Mouse (Mus musculus) heart, postnatal 0 days (tissue): ENCODE results near the gene Olfr620. TPM values are rescaled to one million over a fixed set of nuclear protein-coding genes. Genes with fewer than 3 reads are reported as not detected.

Source experiments
- ATAC-seq: fragments of 200-750 bp; cut with Nextera tagmentation; 2 replicates; pipeline ENCODE4 v1.8.0; 2017; ENCODE audit warnings: low read depth, moderate number of reproducible peaks, moderate library complexity; ENCODE audit not compliant: insufficient read depth
- DNase-seq: peaks from one replicate; pipeline ENCODE4 v3.0.0-alpha.2; 2016; ENCODE audit warnings: low spot score
- H3K27ac ChIP-seq: fragments of 300-500 bp; sonication (generic); 2 replicates; pipeline ENCODE4 v1.5.1; 2014; ENCODE audit warnings: low read depth, mild to moderate bottlenecking
- H3K27me3 ChIP-seq: fragments of 300-500 bp; sonication (generic); 2 replicates; pipeline ENCODE4 v1.6.1; 2014; ENCODE audit warnings: low read length, mixed read lengths; ENCODE audit not compliant: control insufficient read depth, insufficient read depth
- H3K36me3 ChIP-seq: fragments of 300-500 bp; sonication (generic); replicated peaks from 2 replicates; pipeline ENCODE4 v1.6.1; 2014; ENCODE audit warnings: low read length, mixed read lengths; ENCODE audit not compliant: control insufficient read depth, insufficient read depth
- H3K4me1 ChIP-seq: fragments of 300-500 bp; sonication (generic); 2 replicates; pipeline ENCODE4 v1.6.1; 2014; ENCODE audit warnings: antibody characterized with exemption; ENCODE audit not compliant: control insufficient read depth, insufficient read depth
- H3K4me2 ChIP-seq: fragments of 300-500 bp; sonication (generic); 2 replicates; pipeline ENCODE4 v1.6.1; 2014; ENCODE audit warnings: low read depth, mild to moderate bottlenecking, low read length, moderate library complexity
- H3K4me3 ChIP-seq: fragments of 300-500 bp; sonication (generic); 2 replicates; pipeline ENCODE4 v1.5.1; 2014; ENCODE audit warnings: low read depth, low read length
- H3K9ac ChIP-seq: fragments of 300-500 bp; sonication (generic); replicated peaks from 2 replicates; pipeline ENCODE4 v1.6.1; 2014; ENCODE audit warnings: low read depth, low read length, mixed read lengths
- H3K9me3 ChIP-seq: fragments of 300-500 bp; sonication (generic); replicated peaks from 2 replicates; pipeline ENCODE4 v1.6.1; 2016; ENCODE audit warnings: low read length; ENCODE audit not compliant: control insufficient read depth
- CTCF ChIP-seq: IDR thresholded peaks from 2 replicates; pipeline ENCODE4 v1.5.1; 2016; ENCODE audit warnings: antibody characterized with exemption, control low read depth, low read depth
- EP300 ChIP-seq: IDR thresholded peaks from 2 replicates; pipeline ENCODE4 v1.6.1; 2016; ENCODE audit warnings: antibody characterized with exemption, low read depth
- WGBS: fragments of 180-500 bp; shearing (Covaris S2); extraction: QIAGEN DNeasy Blood & Tissue Kit; methylation state at CpG from one replicate; pipeline ENCODE4 v1.1.7; 2014; 5-methylcytosine and 5-hydroxymethylcytosine counted together
- polyA plus RNA-seq: library from polyadenylated mRNA; unstranded; fragments of >200 nt; fragmentation: Nextera tagmentation; extraction: Ambion mirVana; gene quantifications from 2 replicates; pipeline ENCODE4 v1.2.1, GENCODE M21; 2015
- total RNA-seq: library from RNA; depleted of rRNA; stranded (reverse); fragments of >200 nt; gene quantifications from 2 replicates; pipeline ENCODE4 v1.2.3, GENCODE M21; 2014; ENCODE audit warnings: low replicate concordance; rRNA removed

Gene Olfr620
- not detected in 2 replicates for total RNA-seq
- polyA plus RNA-seq = not detected in 2 replicates

GRCm38 (mm10) chr7:103612434-103612833, at the start of gene Olfr620:
Olfr620 (minus strand) TSS chr7:103612534.
- H3K9ac ChIP-seq = no peak within 1 kb of the TSS
- H3K9me3 ChIP-seq = no peaks in the 10 kb centered on the region
- no peak for DNase-seq
- WGBS = 60% methylated on average over 2 of the region's 2 CpGs
- no peak within 1 kb of the TSS for H3K4me3 ChIP-seq
- no peaks in the 10 kb centered on the region for H3K4me1 ChIP-seq
- no peak for TF ChIP-seq CTCF
- TF ChIP-seq EP300 = no peak
- no peak for ATAC-seq
- H3K27ac ChIP-seq = no peak within 1 kb of the TSS
- H3K36me3 ChIP-seq = no peaks in the 10 kb centered on the region
- no peaks in the 10 kb centered on the region for H3K27me3 ChIP-seq
- H3K4me2 ChIP-seq = no peak within 1 kb of the TSS

- Histone ChIP-seq H3K27me3 (no peaks in the 10 kb centered on the region), H3K4me1 (no peaks in the 10 kb centered on the region), H3K9ac (no peak overlapping the region), H3K4me2 (no peak overlapping the region), H3K9me3 (no peaks in the 10 kb centered on the region), H3K27ac (no peak overlapping the region), H3K4me3 (no peak overlapping the region), H3K36me3 (no peaks in the 10 kb centered on the region)
- 78% methylated on average over 4 of the region's 4 CpGs for WGBS
- no peak for DNase-seq
- no peak for ATAC-seq
- TF ChIP-seq EP300 (no peak), CTCF (no peak)
Measured at GRCm38 (mm10) chr7:103644070-103644469, 31.7 kb upstream of the Olfr620 start.

GRCm38 (mm10) chr7:103642602-103643001, 30.3 kb upstream of the Olfr620 start, which contains the start of gene Olfr622:
Olfr622 (minus strand) TSS chr7:103642702.
- H3K27ac ChIP-seq = no peak within 1 kb of the TSS
- DNase-seq (no peak), ATAC-seq (no peak)
- H3K4me3 ChIP-seq = no peak within 1 kb of the TSS
- WGBS = 78% methylated on average over 1 of the region's 1 CpGs
- no peak within 1 kb of the TSS for H3K4me2 ChIP-seq
- H3K9ac ChIP-seq = no peak within 1 kb of the TSS
- TF ChIP-seq EP300 = no peak
- TF ChIP-seq CTCF = no peak
- H3K4me1 ChIP-seq = no peaks in the 10 kb centered on the region
- H3K27me3 ChIP-seq = no peaks in the 10 kb centered on the region
- H3K36me3 ChIP-seq = no peaks in the 10 kb centered on the region
- H3K9me3 ChIP-seq = no peaks in the 10 kb centered on the region

GRCm38 (mm10) chr7:103636795-103637194, 24.5 kb upstream of the Olfr620 start:
- DNase-seq = no peak
- H3K27ac ChIP-seq = no peak overlapping the region
- H3K9ac ChIP-seq = no peak overlapping the region
- H3K9me3 ChIP-seq = no peaks in the 10 kb centered on the region
- no peaks in the 10 kb centered on the region for H3K36me3 ChIP-seq
- H3K4me3 ChIP-seq = no peak overlapping the region
- no peak overlapping the region for H3K4me2 ChIP-seq
- no peak for ATAC-seq
- no peaks in the 10 kb centered on the region for H3K4me1 ChIP-seq
- no peaks in the 10 kb centered on the region for H3K27me3 ChIP-seq
- TF ChIP-seq EP300 (no peak), CTCF (no peak)

GRCm38 (mm10) chr7:103607425-103607824, 4.9 kb downstream of the Olfr620 start:
- Histone ChIP-seq H3K4me2 (no peak overlapping the region), H3K27ac (no peak overlapping the region), H3K9me3 (no peaks in the 10 kb centered on the region), H3K27me3 (no peaks in the 10 kb centered on the region), H3K36me3 (no peaks in the 10 kb centered on the region), H3K4me3 (no peak overlapping the region), H3K9ac (no peak overlapping the region), H3K4me1 (no peaks in the 10 kb centered on the region)
- ATAC-seq (no peak), DNase-seq (no peak)
- WGBS = 72% methylated on average over 2 of the region's 2 CpGs
- no peak for TF ChIP-seq CTCF
- no peak for TF ChIP-seq EP300

GRCm38 (mm10) chr7:103600275-103600674, 12.1 kb downstream of the Olfr620 start, which contains the start of gene Olfr619:
Olfr619 (plus strand) TSS chr7:103600575.
- no peak within 1 kb of the TSS for H3K27ac ChIP-seq
- no peak within 1 kb of the TSS for H3K9ac ChIP-seq
- H3K27me3 ChIP-seq = no peaks in the 10 kb centered on the region
- no peak for TF ChIP-seq EP300
- TF ChIP-seq CTCF = no peak
- no peak for DNase-seq
- no peaks in the 10 kb centered on the region for H3K36me3 ChIP-seq
- H3K4me1 ChIP-seq = no peaks in the 10 kb centered on the region
- H3K9me3 ChIP-seq = no peaks in the 10 kb centered on the region
- H3K4me2 ChIP-seq = no peak within 1 kb of the TSS
- no peak for ATAC-seq
- H3K4me3 ChIP-seq = no peak within 1 kb of the TSS
